Mouse (Mus musculus): ENCODE data around the gene Pigf.

Pigf gene

DNA sequence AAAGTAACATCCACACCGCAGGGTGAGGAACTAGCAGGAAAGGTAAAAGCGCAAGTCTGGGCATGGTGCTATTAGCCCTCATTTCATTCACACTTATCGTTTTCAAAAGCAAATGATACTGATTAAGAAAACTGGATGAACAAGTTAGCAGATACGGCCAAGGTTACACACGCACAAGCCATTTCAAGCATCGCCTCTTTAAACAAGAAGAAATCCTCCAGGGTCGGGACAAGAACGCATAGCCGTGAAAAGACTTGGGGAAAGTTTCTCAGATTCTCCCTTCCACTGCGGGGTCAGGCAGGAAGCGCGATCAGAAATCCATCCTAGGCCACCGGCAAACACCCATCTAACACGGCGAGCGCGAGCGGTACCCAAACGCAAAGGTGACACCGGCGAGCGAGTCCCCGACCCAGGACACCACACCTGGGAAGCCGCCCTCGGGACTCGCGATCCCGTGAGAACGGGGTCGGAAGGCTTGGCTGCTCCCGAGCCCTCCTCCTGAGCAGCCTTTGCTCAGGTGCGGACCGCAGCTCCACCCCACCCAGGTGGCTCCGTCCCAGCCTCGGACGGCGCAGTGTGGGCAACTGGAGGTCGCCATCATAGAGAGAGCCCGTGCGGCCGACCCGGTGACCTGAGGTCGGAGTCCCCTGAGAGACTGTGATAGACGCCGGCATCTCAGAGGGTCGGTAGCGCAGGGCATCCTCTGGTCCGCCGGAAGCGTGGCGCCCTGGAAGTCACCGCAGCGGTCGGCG, 539 bp downstream of the Pigf start:
- no peak for DNase-seq

- no peak for DNase-seq
Observed at GRCm38 (mm10) chr17:87019692-87020091, 5.5 kb downstream of the Pigf start.

DNA sequence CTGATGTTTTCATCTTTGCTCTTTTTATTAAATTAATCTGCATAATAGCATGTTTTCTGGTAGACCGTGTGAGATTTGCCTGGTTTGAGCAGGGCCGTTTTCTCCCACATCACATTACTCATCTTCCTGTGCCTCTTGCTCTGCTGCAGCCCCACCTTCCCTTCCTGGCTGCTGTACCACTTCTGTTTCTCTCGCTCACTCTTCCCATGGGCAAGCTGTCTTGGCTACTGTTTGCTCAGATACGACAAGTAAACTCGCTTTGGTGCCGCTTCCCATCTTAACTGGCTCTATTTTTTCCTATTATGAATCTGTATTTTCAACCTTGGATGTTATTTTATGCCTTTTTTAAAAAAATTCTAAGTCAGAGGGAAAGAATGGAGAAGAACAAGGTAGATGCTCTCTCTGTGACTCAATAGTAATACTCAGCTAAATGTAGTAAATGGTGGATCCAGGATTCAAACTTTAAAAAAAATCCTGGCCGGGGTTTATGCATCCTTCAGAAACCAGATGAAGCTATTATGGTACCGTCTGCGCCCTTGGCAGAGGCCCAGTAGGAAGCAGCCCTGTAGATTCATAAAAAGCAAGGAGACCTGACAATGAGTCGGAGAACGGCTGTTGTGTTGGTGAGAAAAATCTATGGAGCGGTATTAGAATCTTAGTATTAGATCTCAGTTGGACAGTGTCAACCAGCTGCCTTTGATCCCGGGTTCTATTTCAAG, 13.7 kb downstream of the Pigf start:
- DNase-seq = no peak

GRCm38 (mm10) chr17:87008950-87009349, 16.3 kb downstream of the Pigf start:
- no peak for DNase-seq

DNA sequence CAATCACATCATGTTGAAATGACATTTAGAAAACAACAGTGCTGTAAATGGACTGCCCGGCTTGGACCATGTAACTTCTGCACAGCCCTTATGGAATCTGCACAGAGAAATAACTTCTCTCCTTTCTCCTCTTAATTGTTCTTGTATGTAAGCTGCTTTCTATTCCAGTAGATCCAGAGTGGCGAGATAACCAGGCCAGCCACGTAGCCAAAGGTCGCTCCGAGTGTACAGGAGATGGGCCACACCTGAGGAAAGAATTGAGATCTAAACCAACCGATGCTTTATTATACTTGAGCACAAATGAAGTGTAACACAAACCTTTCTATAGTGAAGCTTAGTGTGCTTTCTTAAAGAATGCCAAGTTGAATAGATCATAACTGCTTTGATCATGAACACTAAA, 27.9 kb downstream of the Pigf start:
- DNase-seq = no peak

GRCm38 (mm10) chr17:86991306-86991705, 33.9 kb downstream of the Pigf start:
- no peak for DNase-seq

DNA sequence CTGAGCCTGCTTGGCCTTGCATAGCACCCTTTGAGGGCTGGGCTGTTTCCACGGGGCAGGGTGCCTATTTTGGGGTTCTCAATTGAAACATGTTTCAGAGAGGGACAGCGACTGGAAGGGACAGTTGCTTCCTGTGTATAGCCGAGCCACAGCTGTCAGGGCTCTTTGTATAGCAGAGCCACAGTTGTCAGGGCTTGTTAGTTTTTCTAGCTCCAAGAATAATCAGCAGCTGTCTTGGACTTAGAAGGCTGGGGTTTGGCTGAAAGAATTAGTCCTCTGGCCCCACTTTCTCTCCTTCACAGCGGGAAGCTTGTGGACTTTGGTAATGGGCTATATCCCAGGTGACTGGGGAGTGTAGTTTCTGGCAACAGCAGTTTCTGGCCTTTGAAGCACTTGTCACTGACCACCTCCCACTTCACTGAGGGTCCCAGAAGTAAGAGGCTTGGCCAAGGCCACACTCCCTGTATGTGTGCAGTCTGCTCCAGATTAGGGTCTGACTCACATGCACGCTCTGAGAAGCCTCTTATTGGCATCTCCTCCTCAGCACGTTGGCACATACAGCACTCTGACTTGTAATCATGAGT, 36.5 kb downstream of the Pigf start:
- no peak for DNase-seq

- DNase-seq = no peak
Observed at GRCm38 (mm10) chr17:86988161-86988560, 37.0 kb downstream of the Pigf start.

DNA sequence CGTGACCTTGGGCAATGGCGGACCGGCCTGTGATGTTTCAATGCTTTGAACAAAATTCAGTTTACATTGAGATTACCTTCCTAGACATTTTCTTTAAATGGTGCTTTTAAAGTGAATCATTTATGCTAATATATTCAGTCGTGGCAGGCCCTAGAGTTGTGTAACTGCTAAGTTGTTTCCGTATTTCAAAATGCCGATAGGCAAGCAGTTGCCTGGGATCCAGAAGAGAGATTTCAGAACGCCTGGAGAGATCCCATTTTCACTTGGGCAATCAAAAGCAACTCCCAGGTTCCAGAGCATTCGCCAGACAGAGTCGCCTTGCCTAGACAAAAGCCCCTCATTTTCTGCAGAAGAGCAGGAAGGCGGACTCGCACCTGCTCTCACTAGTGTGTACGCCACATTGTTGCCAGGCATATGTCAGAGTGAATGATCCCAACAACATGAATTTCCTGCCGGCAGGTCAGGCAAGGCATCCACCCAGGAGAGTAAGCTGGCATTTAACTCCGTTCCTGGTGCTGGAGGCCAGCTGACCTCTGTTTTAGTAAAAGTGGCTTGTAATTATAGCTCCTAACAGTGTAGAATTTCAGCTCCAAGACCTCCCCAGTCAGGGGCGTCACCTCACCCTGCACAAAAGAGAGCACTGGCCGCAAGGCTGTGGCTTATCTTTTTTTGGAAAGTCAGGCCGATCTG, 38.6 kb downstream of the Pigf start:
- DNase-seq = no peak

- peak; percentile 23 to 49 for DNase-seq
Observed at GRCm38 (mm10) chr17:86982497-86982896, 42.7 kb downstream of the Pigf start.

- DNase-seq = no peak
Observed at GRCm38 (mm10) chr17:86981701-86982100, 43.5 kb downstream of the Pigf start.

GRCm38 (mm10) chr17:86981205-86981604, 44.0 kb downstream of the Pigf start:
- DNase-seq = no peak

GRCm38 (mm10) chr17:86978496-86978895, 46.7 kb downstream of the Pigf start:
- DNase-seq = no peak

DNA sequence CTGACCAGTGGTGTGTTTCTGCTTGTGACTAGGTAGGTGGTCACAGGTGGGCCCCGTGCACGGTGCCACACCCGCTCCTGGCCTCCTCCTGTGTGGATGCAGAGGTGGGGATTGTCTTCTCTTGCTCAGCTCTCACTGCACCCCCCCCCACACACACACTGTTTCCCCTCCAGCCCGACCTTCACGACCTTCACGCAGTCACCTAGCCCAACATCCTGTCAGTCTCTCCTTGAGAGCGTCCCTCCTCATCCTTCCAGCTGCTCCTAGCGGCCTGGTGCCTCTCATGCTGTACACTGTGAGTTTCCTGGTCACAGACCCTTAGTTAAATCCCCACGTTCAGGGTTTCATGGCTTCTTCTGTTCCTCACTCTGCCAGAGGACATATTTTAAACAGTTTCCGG, 48.8 kb downstream of the Pigf start:
- no peak for DNase-seq

GRCm38 (mm10) chr17:86973097-86973496, 52.1 kb downstream of the Pigf start:
- DNase-seq = no peak

GRCm38 (mm10) chr17:86971860-86972259, 53.3 kb downstream of the Pigf start:
- no peak for DNase-seq

GRCm38 (mm10) chr17:86971036-86971435, 54.2 kb downstream of the Pigf start:
- DNase-seq = no peak

- DNase-seq = no peak
Observed at GRCm38 (mm10) chr17:86970026-86970750, 55.0 kb downstream of the Pigf start.

- no peak for DNase-seq
Observed at GRCm38 (mm10) chr17:86969582-86969981, 55.6 kb downstream of the Pigf start.

GRCm38 (mm10) chr17:86968581-86968980, 56.6 kb downstream of the Pigf start:
- DNase-seq = no peak

- DNase-seq = no peak
Observed at GRCm38 (mm10) chr17:86967536-86968525, 57.4 kb downstream of the Pigf start.

DNA sequence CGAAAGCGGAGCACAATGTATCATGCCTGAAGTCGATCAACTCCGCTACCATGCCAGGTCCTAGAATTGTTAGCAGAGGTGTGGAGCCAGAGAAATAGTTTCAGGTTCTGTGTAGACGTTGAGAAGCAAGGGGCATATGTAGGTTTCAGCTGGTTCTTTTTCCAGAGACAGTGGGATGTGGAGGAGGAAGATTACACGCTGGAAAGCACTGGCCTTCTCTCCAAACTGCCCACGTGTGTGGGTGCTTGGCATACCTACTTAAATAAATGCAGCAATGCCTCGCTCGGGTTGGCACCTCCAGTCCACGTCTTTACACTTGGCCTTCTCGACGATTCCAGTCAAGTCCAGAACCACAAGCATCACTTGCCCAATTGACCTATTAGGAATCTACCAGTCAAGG, 58.2 kb downstream of the Pigf start:
- no peak for DNase-seq

Measured in kidney, adult 8-10 months (tissue).